In the genomic region with DNA sequence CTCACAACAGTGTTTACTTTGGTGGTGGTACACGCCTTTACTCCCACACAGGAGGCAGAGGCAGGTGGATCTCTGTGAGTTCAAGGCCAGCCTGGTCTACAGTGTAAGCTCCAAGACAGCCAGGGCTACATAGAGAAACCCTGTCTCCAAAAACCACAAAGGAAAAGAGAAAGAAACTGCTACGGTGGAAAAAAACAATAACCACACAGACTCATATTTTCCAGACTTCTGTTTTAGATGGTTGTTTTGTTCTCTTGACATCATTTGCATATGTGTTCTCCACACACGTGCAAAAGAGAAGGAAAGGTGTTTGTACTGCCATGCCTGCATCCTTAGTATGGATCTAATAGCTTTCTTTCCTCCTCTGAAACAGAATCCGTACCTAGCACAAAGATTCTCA, we compare ENCODE assay signal across 12 mouse cellular contexts. TPM values are rescaled to one million over a fixed set of nuclear protein-coding genes. Genes with fewer than 3 reads are reported as not detected.
DNase-seq lines count a peak whose midpoint lies in the region; ATAC-seq and TF ChIP-seq lines count a peak whose summit lies in the region.
"Had no signal": no experiment of that assay in that cellular context is flagged by ENCODE, and none has a peak within 500 bp of the region (broad histone marks: within the 10 kb centered on the region; RNA-seq: fewer than 3 reads in every experiment).

No protein-coding gene starts in this region.

- WGBS in heart, embryonic 10.5 days, result 85% methylated on average over 4 of the region's 4 CpGs
- WGBS in lung, postnatal 0 days, result 75% methylated on average over 4 of the region's 4 CpGs
- 80% methylated on average over 4 of the region's 4 CpGs for WGBS in small intestine, adult 2 months
- WGBS in forebrain, embryonic 10.5 days, result 91% methylated on average over 4 of the region's 4 CpGs

- H3K9ac ChIP-seq in lung, postnatal 0 days (replicated peaks; ENCODE audit: low read depth), result no peak overlapping the region
- H3K9ac ChIP-seq: limb, embryonic 13.5 days; neural tube, embryonic 15.5 days had no signal

- no peak for DNase-seq in heart, embryonic 10.5 days (ENCODE audit: low spot score)
- no peak for DNase-seq in heart, adult 8-10 months (ENCODE audit: low spot score)
- DNase-seq in lung, postnatal 0 days (ENCODE audit: low spot score), result no peak
- no peak for DNase-seq in lung, postnatal 4 days
- DNase-seq in forebrain, embryonic 10.5 days (ENCODE audit: extremely low spot score, low spot score), result no peak
- no peak for DNase-seq in gastrocnemius, postnatal 36 days
- DNase-seq: adrenal gland, adult 8-10 months; cerebellum, postnatal 25 days had no signal

- H3K27ac ChIP-seq in heart, embryonic 10.5 days, result peak overlapping the region; percentile 82; the same call in 1 of the 2 replicates
- peak overlapping the region; percentile 39; the same call in 1 of the 2 replicates for H3K27ac ChIP-seq in lung, postnatal 0 days (ENCODE audit: low read length)
- peak overlapping the region; percentile 86 for H3K27ac ChIP-seq in brown adipose tissue, adult 24 weeks (replicated peaks; ENCODE audit: low read depth, low read length)
- H3K27ac ChIP-seq in small intestine, adult 2 months (ENCODE audit: insufficient read depth, low read depth, low read length), result peak overlapping the region; percentile 74
- no peak overlapping the region for H3K27ac ChIP-seq in forebrain, embryonic 10.5 days
- H3K27ac ChIP-seq: limb, embryonic 13.5 days had no signal

- peaks cover 68% of the 10 kb centered on the region for H3K4me1 ChIP-seq in heart, embryonic 10.5 days
- H3K4me1 ChIP-seq in lung, postnatal 0 days (ENCODE audit: insufficient read depth, low read depth, low read length), result peaks cover 7% of the 10 kb centered on the region; the same call in 1 of the 2 replicates
- peaks cover 35% of the 10 kb centered on the region for H3K4me1 ChIP-seq in brown adipose tissue, adult 24 weeks (ENCODE audit: control insufficient read depth, insufficient read depth, insufficient read length, low read length)
- H3K4me1 ChIP-seq in small intestine, adult 2 months (ENCODE audit: control insufficient read depth, insufficient read depth, insufficient read length, low read length), result peaks cover 5% of the 10 kb centered on the region
- H3K4me1 ChIP-seq in forebrain, embryonic 10.5 days, result peaks cover 35% of the 10 kb centered on the region

- no peak overlapping the region for H3K4me3 ChIP-seq in heart, embryonic 10.5 days
- no peak overlapping the region for H3K4me3 ChIP-seq in lung, postnatal 0 days (ENCODE audit: low read depth, low read length)
- peak overlapping the region; percentile 35 for H3K4me3 ChIP-seq in brown adipose tissue, adult 24 weeks (ENCODE audit: insufficient read depth, low read depth, low read length)
- H3K4me3 ChIP-seq in small intestine, adult 2 months (ENCODE audit: low read depth, low read length), result no peak overlapping the region
- no peak overlapping the region for H3K4me3 ChIP-seq in forebrain, embryonic 10.5 days
- H3K4me3 ChIP-seq: limb, embryonic 13.5 days had no signal

- ATAC-seq in lung, postnatal 0 days, result no peak

- no peak for TF ChIP-seq EP300 in lung, postnatal 0 days (IDR thresholded peaks at IDR 0.05)

- no peak for TF ChIP-seq CTCF in lung, postnatal 0 days (IDR thresholded peaks at IDR 0.05)
- no peak for TF ChIP-seq CTCF in small intestine, adult 2 months (IDR thresholded peaks at IDR 0.05; ENCODE audit: extremely low read depth, insufficient read length, insufficient replicate concordance, low read depth, low read length)

- H3K4me2 ChIP-seq in lung, postnatal 0 days (replicated peaks; ENCODE audit: low read depth, low read length), result peak overlapping the region; percentile 30; the same call in 1 of the 2 replicates
- H3K4me2 ChIP-seq: neural tube, embryonic 15.5 days had no signal

- H3K36me3 ChIP-seq in heart, embryonic 10.5 days, result no peaks in the 10 kb centered on the region
- no peaks in the 10 kb centered on the region for H3K36me3 ChIP-seq in lung, postnatal 0 days (ENCODE audit: insufficient read depth, low read length)
- no peaks in the 10 kb centered on the region for H3K36me3 ChIP-seq in small intestine, adult 2 months (ENCODE audit: control insufficient read depth, insufficient read depth, low read length)
- no peaks in the 10 kb centered on the region for H3K36me3 ChIP-seq in forebrain, embryonic 10.5 days (replicated peaks)
- H3K36me3 ChIP-seq: limb, embryonic 13.5 days; neural tube, embryonic 15.5 days had no signal

- intact Hi-C loops in gastrocnemius, postnatal 36 days (cut with DNase I), result no loop called here

- H3K9me3 ChIP-seq in heart, embryonic 10.5 days, result no peaks in the 10 kb centered on the region
- no peaks in the 10 kb centered on the region for H3K9me3 ChIP-seq in lung, postnatal 0 days (ENCODE audit: low read length)
- no peaks in the 10 kb centered on the region for H3K9me3 ChIP-seq in forebrain, embryonic 10.5 days
- H3K9me3 ChIP-seq: limb, embryonic 13.5 days; neural tube, embryonic 15.5 days had no signal

- no peak for TF ChIP-seq POLR2A in small intestine, adult 2 months (IDR thresholded peaks at IDR 0.05; ENCODE audit: low read depth, low read length)

- H3K27me3 ChIP-seq in heart, embryonic 10.5 days (ENCODE audit: insufficient read depth, poor library complexity, severe bottlenecking), result no peaks in the 10 kb centered on the region
- H3K27me3 ChIP-seq in lung, postnatal 0 days (replicated peaks; ENCODE audit: insufficient read depth, low read length), result no peaks in the 10 kb centered on the region
- H3K27me3 ChIP-seq in small intestine, adult 2 months (ENCODE audit: control insufficient read depth, insufficient read depth, low read length), result no peaks in the 10 kb centered on the region
- H3K27me3 ChIP-seq in forebrain, embryonic 10.5 days (ENCODE audit: poor library complexity, severe bottlenecking), result no peaks in the 10 kb centered on the region
- H3K27me3 ChIP-seq: limb, embryonic 13.5 days; neural tube, embryonic 15.5 days had no signal

RNA-seq across cellular contexts. Expression of gene Utrn, which starts 55.3 kb away (rescaled TPM):
- polyA plus RNA-seq in heart, embryonic 10.5 days (2016; fragmentation: Nextera tagmentation; extraction: Ambion mirVana), result 65.2 and 68.5 TPM in 2 replicates
- total RNA-seq in heart, adult 8-10 months (2022), result 10 to 100 TPM; 59.3 to 75.7 (median 71.0) TPM
- 88.4 and 107 TPM in 2 replicates for polyA plus RNA-seq in lung, postnatal 0 days (2015; fragmentation: Nextera tagmentation; extraction: Ambion mirVana)
- polyA plus RNA-seq in brown adipose tissue, adult 24 weeks (2012; ENCODE audit: insufficient read depth, insufficient read length, missing spikeins), result 27.9 and 42.7 TPM in 2 replicates
- polyA plus RNA-seq in small intestine, adult 2 months (2012; rRNA removed), result 6.9 and 20.5 TPM in 2 replicates
- polyA plus RNA-seq in forebrain, embryonic 10.5 days (2016; fragmentation: Nextera tagmentation; extraction: Ambion mirVana), result 40.8 and 44.3 TPM in 2 replicates
- total RNA-seq in gastrocnemius, postnatal 36 days (2021), result 10 to 100 TPM; 21.8 to 21.9 TPM
